Comparison of ENCODE assay signal across 19 mouse cellular contexts in the genomic region with DNA sequence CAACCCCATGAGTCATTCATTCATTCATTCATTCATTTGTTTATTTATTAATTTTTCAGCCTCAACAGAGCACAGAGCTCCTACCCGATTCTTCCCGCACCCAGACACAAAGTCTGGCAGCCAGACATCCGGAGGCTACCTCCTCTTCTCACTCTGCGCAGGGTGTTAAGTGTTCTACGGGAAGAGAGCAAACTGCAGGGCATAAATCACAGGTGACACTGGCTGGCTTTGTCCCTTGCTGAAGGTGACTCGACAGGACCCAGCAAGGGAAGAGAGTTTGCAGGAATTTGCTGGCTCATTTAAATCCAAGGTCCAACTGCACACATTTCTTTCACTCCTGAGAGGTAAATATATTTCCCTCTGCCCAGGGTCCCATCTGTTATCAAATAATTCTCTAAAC. TPM values are rescaled to one million over a fixed set of nuclear protein-coding genes. Genes with fewer than 3 reads are reported as not detected.
A peak's percentile ranks its signal among the peaks of the same experiment; 100 is the strongest.
DNase-seq lines count a peak whose midpoint lies in the region; ATAC-seq and TF ChIP-seq lines count a peak whose summit lies in the region.
"Had no signal": no experiment of that assay in that cellular context is flagged by ENCODE, and none has a peak within 500 bp of the region (broad histone marks: within the 10 kb centered on the region; RNA-seq: fewer than 3 reads in every experiment).

No protein-coding gene starts in this region.

- no peak for ATAC-seq in heart, embryonic 15.5 days (replicated peaks; ENCODE audit: insufficient number of reproducible peaks, insufficient read depth, low FRiP score, low read depth)

- no peaks in the 10 kb centered on the region for H3K9me3 ChIP-seq in heart, embryonic 15.5 days (replicated peaks)
- H3K9me3 ChIP-seq in ES-E14 (ENCODE audit: control insufficient read depth, insufficient read depth, low read depth, low read length), result no peaks in the 10 kb centered on the region
- H3K9me3 ChIP-seq: embryonic facial prominence, embryonic 12.5 days; forebrain, embryonic 10.5 days; liver, embryonic 13.5 days had no signal

- no peak overlapping the region for H3K4me3 ChIP-seq in heart, embryonic 15.5 days
- H3K4me3 ChIP-seq in ES-E14 (ENCODE audit: insufficient read depth in 1 of 2, low read depth in 1 of 2, low read length in 2 of 2, poor library complexity in 1 of 2, severe bottlenecking in 1 of 2), result no peak overlapping the region
- H3K4me3 ChIP-seq: embryonic facial prominence, embryonic 12.5 days; forebrain, embryonic 10.5 days; liver, embryonic 13.5 days had no signal

- no peak overlapping the region for H3K9ac ChIP-seq in heart, embryonic 15.5 days
- H3K9ac ChIP-seq in ES-E14 (ENCODE audit: insufficient read depth, low read depth, low read length, poor library complexity, severe bottlenecking), result no peak overlapping the region
- H3K9ac ChIP-seq: embryonic facial prominence, embryonic 12.5 days; liver, embryonic 13.5 days had no signal

- whole genome bisulfite sequencing in heart, embryonic 15.5 days, result 37% methylated on average over 6 of the region's 6 CpGs

- H3K27me3 ChIP-seq in heart, embryonic 15.5 days, result no peaks in the 10 kb centered on the region
- H3K27me3 ChIP-seq: embryonic facial prominence, embryonic 12.5 days had no signal

- H3K4me1 ChIP-seq in heart, embryonic 15.5 days (replicated peaks), result peaks cover 44% of the 10 kb centered on the region
- H3K4me1 ChIP-seq in ES-E14 (ENCODE audit: control insufficient read depth in 2 of 2, insufficient read depth in 2 of 2, low read length in 2 of 2, poor library complexity in 1 of 2), result peaks cover 0 to 4% of the 10 kb centered on the region in 2 experiments; a peak in 1 of 4 replicates

- intact Hi-C loops in heart, postnatal 25 days (cut with DNase I), result no loop called here

- no peak for DNase-seq in heart, postnatal 25 days (ENCODE audit: low spot score)
- no peak for DNase-seq in ES-E14 (ENCODE audit: low read depth, low spot score)
- DNase-seq in hindlimb bud, embryonic 11.5 days (ENCODE audit: extremely low spot score, low read depth, low spot score), result peak; percentile 53
- DNase-seq in kidney, postnatal 4 days, result peak; percentile 17 to 37
- DNase-seq in spleen, adult 18-20 months, result no peak
- no peak for DNase-seq in urinary bladder, adult 18-20 months (ENCODE audit: low spot score in 2 of 2)
- DNase-seq in ovary, postnatal 14 days (ENCODE audit: low spot score), result no peak
- DNase-seq: cerebellum, adult 9-10 months; liver, embryonic 13.5 days; right cerebral cortex, postnatal 14 days; thymus, postnatal 36 days had no signal

- no peaks in the 10 kb centered on the region for H3K36me3 ChIP-seq in heart, embryonic 15.5 days
- no peaks in the 10 kb centered on the region for H3K36me3 ChIP-seq in ES-E14 (ENCODE audit: control insufficient read depth, insufficient read depth, low read length, poor library complexity, severe bottlenecking)
- H3K36me3 ChIP-seq: embryonic facial prominence, embryonic 12.5 days; forebrain, embryonic 10.5 days; liver, embryonic 13.5 days had no signal

- H3K27ac ChIP-seq in heart, embryonic 15.5 days, result peak overlapping the region; percentile 48; the same call in 1 of the 2 replicates
- H3K27ac ChIP-seq in ES-E14 (ENCODE audit: insufficient read depth, low read depth, low read length, poor library complexity, severe bottlenecking), result no peak overlapping the region
- H3K27ac ChIP-seq: embryonic facial prominence, embryonic 12.5 days; forebrain, embryonic 10.5 days; liver, embryonic 13.5 days; macrophage had no signal

- H3K4me2 ChIP-seq in heart, embryonic 15.5 days, result no peak overlapping the region
- H3K4me2 ChIP-seq: embryonic facial prominence, embryonic 12.5 days; liver, embryonic 13.5 days had no signal

- in situ Hi-C loops in ES-E14 (cut with MboI; ENCODE audit: low sequenced_read_pairs in 2 of 2, unreplicated experiment in 2 of 2), result no loop called here

TF ChIP-seq in ES-E14, 5 proteins besides CTCF, POLR2A, EP300 and RAD21:
- TF ChIP-seq MAFK (IDR thresholded peaks at IDR 0.05; ENCODE audit: insufficient read depth, low read depth, low read length), result 0 out of 2 replicates have a peak, but pooled peaks have one; percentile 20
- no peak for TF ChIP-seq CHD2 (IDR thresholded peaks at IDR 0.05; ENCODE audit: low read depth, low read length)
TF ChIP-seq in ES-E14: peak in this region for 1.

RNA-seq across cellular contexts. Expression of gene Mtmr3, which starts 9.8 kb away (rescaled TPM):
- 18.9 and 24.1 TPM in 2 replicates for polyA plus RNA-seq in heart, embryonic 15.5 days (2015; fragmentation: Nextera tagmentation; extraction: Ambion mirVana)
- 10 to 100 TPM; 49.6 to 50.6 TPM for total RNA-seq in heart, postnatal 25 days (2021)
- 30.3 and 30.7 TPM in 2 replicates for total RNA-seq in ES-E14 (2012; rRNA removed)

RNA-seq across cellular contexts. Expression of gene Gm11032, which starts 15.4 kb away (rescaled TPM):
- polyA plus RNA-seq in heart, embryonic 15.5 days (2015; fragmentation: Nextera tagmentation; extraction: Ambion mirVana), result not detected in 2 replicates
- not detected for total RNA-seq in heart, postnatal 25 days (2021)
- total RNA-seq in ES-E14 (2012; rRNA removed), result not detected in 2 replicates
- total RNA-seq: midbrain, postnatal 0 days; neutrophil, adult 5-6 weeks had no signal
- polyA plus RNA-seq: embryonic facial prominence, embryonic 12.5 days; forebrain, embryonic 10.5 days; heart, embryonic 14.5 days; large intestine, adult 2 months; liver, embryonic 13.5 days; macrophage; midbrain, postnatal 0 days had no signal

RNA-seq across cellular contexts. Expression of gene Ascc2, which starts 33.1 kb away (rescaled TPM):
- polyA plus RNA-seq in heart, embryonic 15.5 days (2015; fragmentation: Nextera tagmentation; extraction: Ambion mirVana), result 17.7 and 23.3 TPM in 2 replicates
- total RNA-seq in heart, postnatal 25 days (2021), result 10 to 100 TPM; 13.6 to 15.2 TPM
- total RNA-seq in ES-E14 (2012; rRNA removed), result 18.9 and 23.8 TPM in 2 replicates

Comparison
In these comparisons a context has a peak if more than half of its experiments do, and no peak if none do; other contexts are left out.
1. DNase-seq: peak in hindlimb bud, embryonic 11.5 days (single experiment) and kidney, postnatal 4 days (2 of 2); none in heart, postnatal 25 days (single experiment), ES-E14 (single experiment), spleen, adult 18-20 months (0 of 2), urinary bladder, adult 18-20 months (0 of 2) and ovary, postnatal 14 days (single experiment).